ENCODE assay signal across 11 mouse cellular contexts in genomic region chr14:11868636-11869035, GRCm38 (mm10).
A peak's percentile ranks its signal among the peaks of the same experiment; 100 is the strongest.
DNase-seq lines count a peak whose midpoint lies in the region; ATAC-seq lines count a peak whose summit lies in the region.
"Had no signal": no experiment of that assay in that cellular context is flagged by ENCODE, and none has a peak within 500 bp of the region (broad histone marks: within the 10 kb centered on the region; RNA-seq: fewer than 3 reads in every experiment).

No protein-coding gene starts in this region.

- no peak overlapping the region for H3K9ac ChIP-seq in kidney, embryonic 15.5 days
- H3K9ac ChIP-seq: forebrain, embryonic 13.5 days; limb, embryonic 13.5 days; stomach, embryonic 15.5 days had no signal

- no peak for ATAC-seq in kidney, embryonic 15.5 days (replicated peaks; ENCODE audit: low FRiP score)
- ATAC-seq: forebrain, embryonic 13.5 days had no signal

- H3K4me2 ChIP-seq in kidney, embryonic 15.5 days, result no peak overlapping the region
- H3K4me2 ChIP-seq: forebrain, embryonic 13.5 days; limb, embryonic 13.5 days; stomach, embryonic 15.5 days had no signal

- H3K27me3 ChIP-seq in kidney, embryonic 15.5 days, result no peaks in the 10 kb centered on the region
- H3K27me3 ChIP-seq: forebrain, embryonic 13.5 days; limb, embryonic 13.5 days; stomach, embryonic 15.5 days had no signal

- H3K36me3 ChIP-seq in kidney, embryonic 15.5 days, result no peaks in the 10 kb centered on the region
- H3K36me3 ChIP-seq: limb, embryonic 13.5 days; stomach, embryonic 15.5 days had no signal

- DNase-seq in kidney, adult 11 months, result peak; percentile 78
- peak; percentile 50 to 61 for DNase-seq in gastrocnemius, adult 8-10 months (ENCODE audit: low spot score in 2 of 2)
- DNase-seq in kidney, postnatal 10 days, result peak; percentile 53
- DNase-seq in yolk sac, embryonic 10.5 days (ENCODE audit: low spot score), result peak; percentile 9
- DNase-seq in layer of hippocampus, adult 9-11 months, result no peak
- DNase-seq in retina, postnatal 1 day, result no peak
- DNase-seq: right cerebral cortex, adult 18-20 months had no signal

- 48% methylated on average over 6 of the region's 6 CpGs for WGBS in kidney, embryonic 15.5 days

- peaks cover 23% of the 10 kb centered on the region for H3K4me1 ChIP-seq in kidney, embryonic 15.5 days
- H3K4me1 ChIP-seq: forebrain, embryonic 13.5 days had no signal

- no peak overlapping the region for H3K27ac ChIP-seq in kidney, embryonic 15.5 days
- H3K27ac ChIP-seq: forebrain, embryonic 13.5 days; limb, embryonic 13.5 days; stomach, embryonic 15.5 days had no signal

- H3K4me3 ChIP-seq in kidney, embryonic 15.5 days (replicated peaks), result no peak overlapping the region
- H3K4me3 ChIP-seq: forebrain, embryonic 13.5 days; limb, embryonic 13.5 days; stomach, embryonic 15.5 days had no signal

- no peaks in the 10 kb centered on the region for H3K9me3 ChIP-seq in kidney, embryonic 15.5 days (replicated peaks)
- H3K9me3 ChIP-seq: forebrain, embryonic 13.5 days; limb, embryonic 13.5 days; stomach, embryonic 15.5 days had no signal

Comparison
In these comparisons a context has a peak if more than half of its experiments do, and no peak if none do; other contexts are left out.
1. DNase-seq: peak in kidney, adult 11 months (single experiment), gastrocnemius, adult 8-10 months (2 of 2), kidney, postnatal 10 days (single experiment) and yolk sac, embryonic 10.5 days (single experiment); none in layer of hippocampus, adult 9-11 months (single experiment) and retina, postnatal 1 day (single experiment).